Mouse (Mus musculus) adrenal gland, adult 2 months (tissue): ENCODE measurements at regions not wholly inside any gene's neighbourhood (a gene's known extent, or its start where the extent isn't known, plus 50 kb on each side); places are given as distances from the start of the nearest gene placed in this dataset.

Experiments
- DNase-seq: peaks from one replicate; pipeline ENCODE4 v3.0.0; 2021

GRCm38 (mm10) chr14:72783248-72783647 lies 73.4 kb upstream of the Fndc3a start:
- peak; percentile 14 for DNase-seq

DNA sequence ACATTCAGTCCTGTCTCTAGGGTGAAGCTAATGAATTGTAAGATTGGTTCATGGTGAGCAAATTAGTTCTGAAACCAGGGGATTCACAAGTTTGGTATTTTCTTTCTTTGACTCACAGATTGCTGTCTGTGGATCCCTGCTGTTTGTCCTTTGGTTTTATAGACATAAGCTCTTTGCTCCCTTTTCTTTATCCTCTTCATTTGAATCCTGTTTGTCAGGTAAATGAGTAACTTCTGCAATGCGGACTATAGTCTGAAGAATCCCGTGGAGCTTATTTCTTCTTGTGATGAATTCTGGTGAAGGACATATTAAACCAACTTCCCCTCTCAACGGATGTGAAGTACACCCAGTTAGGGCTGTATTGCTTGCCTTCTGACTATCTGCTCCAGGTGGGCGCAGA lies 69.6 kb upstream of the Fndc3a start:
- DNase-seq = no peak

- DNase-seq = no peak
These were observed 69.0 kb upstream of the Fndc3a start for GRCm38 (mm10) chr14:72778756-72779155.

GRCm38 (mm10) chr14:72777927-72778560 lies 68.2 kb upstream of the Fndc3a start:
- DNase-seq = no peak

- no peak for DNase-seq
These were observed 60.4 kb upstream of the Fndc3a start for GRCm38 (mm10) chr14:72770237-72770636.

DNA sequence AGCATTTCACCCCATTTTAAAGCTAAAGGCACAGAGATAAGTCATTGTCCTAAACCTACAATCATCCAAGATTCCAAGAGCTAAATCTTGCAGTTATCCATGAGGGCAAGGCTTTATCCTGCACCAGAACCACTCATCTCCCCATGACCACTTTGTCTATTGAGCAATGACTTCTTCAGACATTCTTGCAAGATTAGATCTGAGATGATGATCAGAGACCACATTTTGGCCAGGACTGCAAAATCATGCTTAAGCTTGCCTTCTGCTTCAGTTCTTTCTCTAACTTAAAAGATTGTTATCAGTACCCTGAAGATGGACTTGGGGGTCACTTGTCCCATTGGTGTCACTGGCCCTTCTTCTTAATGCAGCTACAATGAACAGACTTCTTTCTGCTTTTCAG lies 50.3 kb upstream of the Fndc3a start:
- DNase-seq = no peak
